Mouse (Mus musculus) liver, postnatal 0 days (tissue): ENCODE data around the gene Brinp2.

Source experiments
- CTCF ChIP-seq: sonication (generic); IDR thresholded peaks from 2 replicates; pipeline ENCODE4 v1.5.1; 2016; ENCODE audit warnings: antibody characterized with exemption, low read depth
- EP300 ChIP-seq: IDR thresholded peaks from 2 replicates; pipeline ENCODE4 v1.6.1; 2016; ENCODE audit warnings: antibody characterized with exemption, low read depth, mild to moderate bottlenecking

- TF ChIP-seq CTCF (no peak), EP300 (no peak)
Observed at GRCm38 (mm10) chr1:158295270-158295669, 60.9 kb downstream of the Brinp2 start.
